Mouse (Mus musculus) hindbrain, embryonic 10.5 days (tissue): ENCODE measurements at regions not wholly inside any gene's neighbourhood (a gene's known extent, or its start where the extent isn't known, plus 50 kb on each side); places are given as distances from the start of the nearest gene placed in this dataset.

ENCODE experiments used
- DNase-seq: peaks from one replicate; pipeline ENCODE4 v3.0.0-alpha.2; 2017; ENCODE audit warnings: low spot score
- H3K27ac ChIP-seq: fragments of 300-500 bp; sonication (generic); 2 replicates; pipeline ENCODE4 v1.5.1; 2016; ENCODE audit warnings: mild to moderate bottlenecking, moderate library complexity
- H3K27me3 ChIP-seq: fragments of 300-500 bp; sonication (generic); 2 replicates; pipeline ENCODE4 v1.6.1; 2016; ENCODE audit warnings: mild to moderate bottlenecking; ENCODE audit not compliant: poor library complexity, insufficient read depth, severe bottlenecking
- H3K36me3 ChIP-seq: fragments of 300-500 bp; sonication (generic); 2 replicates; pipeline ENCODE4 v1.6.1; 2016; ENCODE audit warnings: mild to moderate bottlenecking, moderate library complexity
- H3K4me1 ChIP-seq: fragments of 300-500 bp; sonication (generic); replicated peaks from 2 replicates; pipeline ENCODE4 v1.6.1; 2016; ENCODE audit warnings: mild to moderate bottlenecking
- H3K4me3 ChIP-seq: fragments of 300-500 bp; sonication (generic); 2 replicates; pipeline ENCODE4 v1.5.1; 2016; ENCODE audit warnings: mild to moderate bottlenecking, moderate library complexity
- H3K9me3 ChIP-seq: fragments of 300-500 bp; sonication (generic); 2 replicates; pipeline ENCODE4 v1.6.1; 2016; ENCODE audit warnings: mild to moderate bottlenecking, moderate library complexity
- WGBS: fragments of 180-500 bp; shearing (Covaris S2); methylation state at CpG from one replicate; pipeline ENCODE4 v1.1.7; 2016; 5-methylcytosine and 5-hydroxymethylcytosine counted together

DNA sequence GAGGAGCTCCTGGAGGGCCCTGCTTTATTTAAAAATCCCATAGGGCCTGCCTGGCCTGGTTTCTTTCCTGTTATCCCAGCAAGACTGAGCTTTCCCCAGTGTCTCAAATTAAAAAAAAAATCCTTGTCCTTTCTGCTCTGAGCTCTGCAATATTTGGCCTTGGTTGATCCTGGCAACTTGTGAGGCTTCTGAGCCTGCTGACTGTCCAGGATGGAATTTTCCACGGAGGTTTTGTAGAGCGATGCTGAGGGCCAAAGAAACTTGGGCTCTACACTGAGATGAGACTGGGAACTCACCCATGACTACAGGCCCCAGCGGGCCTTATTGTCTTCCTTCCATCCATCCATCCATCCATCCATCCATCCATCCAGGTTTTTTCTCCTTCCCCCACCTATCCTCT lies 259.8 kb downstream of the Dhx35 start:
- Histone ChIP-seq H3K36me3 (no peaks in the 10 kb centered on the region), H3K27ac (no peak overlapping the region), H3K4me1 (peaks cover 10% of the 10 kb centered on the region; the same call in 1 of the 2 replicates), H3K27me3 (peaks cover 11% of the 10 kb centered on the region; the same call in 1 of the 2 replicates), H3K4me3 (no peak overlapping the region), H3K9me3 (no peaks in the 10 kb centered on the region)
- DNase-seq = no peak
- 91% methylated on average over 3 of the region's 3 CpGs for WGBS

DNA sequence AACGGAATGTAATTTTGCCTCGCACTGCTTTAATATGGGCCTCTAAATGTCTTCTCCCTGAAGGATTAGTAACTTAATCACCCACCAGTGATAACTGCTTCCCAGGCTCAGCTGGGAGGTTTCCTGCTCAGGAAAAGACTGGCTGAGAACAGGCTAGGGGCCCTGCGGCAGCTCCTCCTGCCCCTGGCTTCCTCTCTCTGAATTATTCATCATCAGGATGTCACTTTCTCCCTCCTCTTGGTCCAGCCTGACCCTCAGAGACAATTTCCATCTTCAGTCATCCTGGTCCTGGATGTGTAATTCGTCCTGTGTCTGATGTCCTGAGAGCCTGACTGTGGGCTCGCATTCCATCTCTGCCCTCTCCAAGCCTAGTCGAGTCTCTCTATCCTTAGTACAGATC lies 261.2 kb downstream of the Dhx35 start:
- H3K9me3 ChIP-seq = no peaks in the 10 kb centered on the region
- H3K4me1 ChIP-seq = peaks cover 10% of the 10 kb centered on the region; the same call in 1 of the 2 replicates
- no peak overlapping the region for H3K4me3 ChIP-seq
- 64% methylated on average over 6 of the region's 6 CpGs for WGBS
- H3K36me3 ChIP-seq = no peaks in the 10 kb centered on the region
- H3K27me3 ChIP-seq = peaks cover 11% of the 10 kb centered on the region; the same call in 1 of the 2 replicates
- H3K27ac ChIP-seq = no peak overlapping the region
- no peak for DNase-seq

DNA sequence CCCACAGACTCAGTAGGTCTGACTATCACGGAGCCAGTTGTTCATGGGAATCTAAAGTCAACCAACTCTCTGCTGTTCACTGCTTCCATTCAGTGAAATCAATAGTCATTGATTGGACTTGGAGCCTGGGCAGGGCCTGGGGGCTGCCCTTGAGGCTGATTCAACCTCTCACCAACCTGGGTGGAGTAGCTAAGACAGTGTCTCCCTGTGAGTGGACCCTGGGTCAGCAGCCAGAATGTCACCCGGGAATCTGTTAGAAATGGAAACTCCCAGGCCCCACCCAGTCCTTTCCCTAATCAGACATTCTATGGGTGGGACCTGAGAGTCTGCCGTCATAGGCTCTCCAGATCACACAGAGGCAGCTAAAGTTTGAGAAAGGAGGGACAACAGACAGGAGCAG lies 262.4 kb downstream of the Dhx35 start:
- 81% methylated on average over 3 of the region's 3 CpGs for WGBS
- Histone ChIP-seq H3K4me1 (peaks cover 10% of the 10 kb centered on the region; the same call in 1 of the 2 replicates), H3K4me3 (no peak overlapping the region), H3K9me3 (no peaks in the 10 kb centered on the region), H3K36me3 (no peaks in the 10 kb centered on the region), H3K27ac (no peak overlapping the region), H3K27me3 (peaks cover 11% of the 10 kb centered on the region; the same call in 1 of the 2 replicates)
- DNase-seq = no peak

GRCm38 (mm10) chr2:159057506-159057905 lies 262.9 kb downstream of the Dhx35 start:
- H3K36me3 ChIP-seq = no peaks in the 10 kb centered on the region
- peaks cover 10% of the 10 kb centered on the region; the same call in 1 of the 2 replicates for H3K4me1 ChIP-seq
- H3K27me3 ChIP-seq = peaks cover 14% of the 10 kb centered on the region; the same call in 1 of the 2 replicates
- DNase-seq = no peak
- no peak overlapping the region for H3K4me3 ChIP-seq
- WGBS = 72% methylated on average over 5 of the region's 5 CpGs
- H3K27ac ChIP-seq = no peak overlapping the region
- H3K9me3 ChIP-seq = no peaks in the 10 kb centered on the region

DNA sequence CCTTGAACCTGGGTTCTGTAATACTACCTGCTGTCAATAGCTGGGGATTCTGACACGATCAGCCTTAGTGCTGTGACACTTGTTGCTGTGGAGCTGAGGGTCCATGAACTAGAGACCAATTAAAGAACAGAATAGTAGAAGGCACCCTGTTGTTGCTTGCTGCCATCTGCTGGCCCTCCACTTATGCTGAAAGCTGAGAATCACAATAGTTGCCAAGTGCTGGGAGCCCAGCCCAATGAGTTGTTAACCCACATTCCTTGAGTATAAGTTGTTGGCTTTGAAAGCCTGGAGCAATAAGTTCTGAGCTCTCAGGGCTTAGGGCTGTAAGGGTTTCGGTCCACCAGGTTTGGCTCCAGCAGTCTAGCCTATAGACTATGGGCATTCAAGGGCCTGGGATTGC lies 267.7 kb downstream of the Dhx35 start:
- H3K36me3 ChIP-seq = no peaks in the 10 kb centered on the region
- no peak overlapping the region for H3K27ac ChIP-seq
- no peak overlapping the region for H3K4me3 ChIP-seq
- H3K9me3 ChIP-seq = no peaks in the 10 kb centered on the region
- DNase-seq = no peak
- H3K4me1 ChIP-seq = peaks cover 7% of the 10 kb centered on the region
- H3K27me3 ChIP-seq = peaks cover 20% of the 10 kb centered on the region; the same call in 1 of the 2 replicates
- 85% methylated on average over 2 of the region's 2 CpGs for WGBS

DNA sequence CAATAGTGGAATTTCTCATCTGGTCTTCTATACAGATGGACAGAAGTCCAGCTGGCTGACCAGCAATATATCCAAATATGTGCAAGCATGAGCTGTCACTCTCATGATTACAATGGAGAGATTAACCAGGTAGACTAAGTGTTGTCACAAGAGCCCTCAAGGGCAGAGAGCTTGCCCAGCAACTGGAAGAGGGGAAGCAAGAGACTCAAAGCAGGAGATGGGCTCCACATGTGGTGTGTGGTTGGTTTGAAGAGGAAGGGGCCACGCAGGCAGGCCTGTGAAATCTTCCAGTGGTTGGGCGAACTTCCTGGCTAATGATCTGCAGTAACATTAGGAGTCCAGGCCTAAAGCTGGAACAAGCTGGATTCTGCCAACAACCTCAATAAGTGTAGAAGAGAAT lies 268.1 kb downstream of the Dhx35 start:
- 83% methylated on average over 2 of the region's 2 CpGs for WGBS
- Histone ChIP-seq H3K27ac (no peak overlapping the region), H3K9me3 (no peaks in the 10 kb centered on the region), H3K4me3 (no peak overlapping the region), H3K27me3 (peaks cover 20% of the 10 kb centered on the region; the same call in 1 of the 2 replicates), H3K36me3 (no peaks in the 10 kb centered on the region), H3K4me1 (peaks cover 9% of the 10 kb centered on the region)
- no peak for DNase-seq

DNA sequence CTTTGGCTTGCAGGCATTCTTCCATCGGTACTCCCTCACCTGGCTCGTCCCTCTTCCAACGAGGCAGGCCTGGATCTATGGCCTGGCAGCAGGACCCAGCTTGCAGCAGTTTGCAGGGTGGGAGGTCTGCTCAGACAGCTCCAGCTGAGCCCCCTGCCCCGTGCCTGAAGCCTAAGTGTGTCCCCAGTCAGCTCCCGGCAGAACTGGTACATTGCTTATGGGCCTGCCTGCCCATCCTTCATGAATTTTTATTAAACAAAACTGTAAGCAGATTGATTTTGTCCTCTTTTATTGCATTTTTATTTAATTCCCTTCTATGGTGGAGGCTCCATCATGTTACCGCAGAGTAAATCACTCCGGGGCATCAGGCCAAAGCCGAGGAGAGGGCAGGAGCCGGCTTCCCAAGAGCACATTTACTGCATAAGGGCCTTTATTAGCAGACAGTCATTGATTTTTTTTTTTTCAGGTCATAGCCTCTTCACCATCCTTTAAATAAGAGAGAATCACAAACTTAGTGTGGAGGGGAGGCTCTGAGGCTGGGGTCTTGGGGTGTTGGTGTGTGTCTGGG lies 269.9 kb downstream of the Dhx35 start:
- no peak for DNase-seq
- no peaks in the 10 kb centered on the region for H3K9me3 ChIP-seq

DNA sequence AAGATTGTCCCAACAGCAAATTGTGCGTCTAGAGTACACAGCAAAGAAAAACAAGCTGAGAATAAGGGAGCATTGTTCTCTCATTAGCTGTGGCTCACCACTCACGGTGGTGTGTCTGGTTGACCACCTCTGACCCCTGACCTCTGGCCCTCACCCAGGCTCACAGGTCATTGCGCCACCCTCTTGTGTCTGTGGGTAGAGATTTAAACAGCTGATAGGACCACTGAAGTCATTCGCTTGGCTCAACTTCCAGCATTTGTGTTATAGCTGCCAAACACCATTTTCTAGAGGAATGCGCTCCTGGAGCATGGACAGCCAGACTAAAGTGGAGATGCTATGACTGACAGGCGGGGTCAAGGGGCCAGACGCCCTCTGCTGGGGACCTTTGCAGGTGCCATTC lies 272.9 kb downstream of the Dhx35 start:
- DNase-seq = peak; percentile 28
- peaks cover 40% of the 10 kb centered on the region for H3K27me3 ChIP-seq
- no peaks in the 10 kb centered on the region for H3K36me3 ChIP-seq
- no peak overlapping the region for H3K4me3 ChIP-seq
- H3K4me1 ChIP-seq = peaks cover 27% of the 10 kb centered on the region
- WGBS = 30% methylated on average over 7 of the region's 7 CpGs
- H3K27ac ChIP-seq = no peak overlapping the region
- no peaks in the 10 kb centered on the region for H3K9me3 ChIP-seq

More for the DNA sequence above, 269.9 kb downstream of the Dhx35 start:
- no peak overlapping the region for H3K27ac ChIP-seq
- WGBS = 67% methylated on average over 9 of the region's 9 CpGs
- peaks cover 27% of the 10 kb centered on the region for H3K4me1 ChIP-seq
- no peak overlapping the region for H3K4me3 ChIP-seq
- H3K27me3 ChIP-seq = peaks cover 21% of the 10 kb centered on the region
- H3K36me3 ChIP-seq = no peaks in the 10 kb centered on the region

GRCm38 (mm10) chr2:159068303-159069020 lies 273.9 kb downstream of the Dhx35 start:
- 46% methylated on average over 7 of the region's 7 CpGs for WGBS
- Histone ChIP-seq H3K9me3 (no peaks in the 10 kb centered on the region), H3K27me3 (peaks cover 39% of the 10 kb centered on the region), H3K36me3 (no peaks in the 10 kb centered on the region), H3K4me3 (no peak overlapping the region), H3K27ac (peak overlapping the region; percentile 16; the same call in 1 of the 2 replicates), H3K4me1 (peaks cover 27% of the 10 kb centered on the region)
- no peak for DNase-seq

- WGBS = 8% methylated on average over 6 of the region's 6 CpGs
- Histone ChIP-seq H3K27ac (0 out of 2 replicates have a peak overlapping the region, but pooled peaks have one; percentile 35), H3K27me3 (peaks cover 46% of the 10 kb centered on the region), H3K4me3 (no peak overlapping the region), H3K9me3 (no peaks in the 10 kb centered on the region), H3K36me3 (no peaks in the 10 kb centered on the region), H3K4me1 (peaks cover 27% of the 10 kb centered on the region)
- DNase-seq = no peak
Measured at GRCm38 (mm10) chr2:159069180-159069579, 274.6 kb downstream of the Dhx35 start.

GRCm38 (mm10) chr2:159072997-159073690 lies 278.5 kb downstream of the Dhx35 start:
- Histone ChIP-seq H3K9me3 (no peaks in the 10 kb centered on the region), H3K27me3 (peaks cover 48% of the 10 kb centered on the region), H3K36me3 (no peaks in the 10 kb centered on the region), H3K4me1 (peaks cover 13% of the 10 kb centered on the region; the same call in 1 of the 2 replicates), H3K4me3 (no peak overlapping the region), H3K27ac (no peak overlapping the region)
- no peak for DNase-seq
- 86% methylated on average over 7 of the region's 7 CpGs for WGBS

DNA sequence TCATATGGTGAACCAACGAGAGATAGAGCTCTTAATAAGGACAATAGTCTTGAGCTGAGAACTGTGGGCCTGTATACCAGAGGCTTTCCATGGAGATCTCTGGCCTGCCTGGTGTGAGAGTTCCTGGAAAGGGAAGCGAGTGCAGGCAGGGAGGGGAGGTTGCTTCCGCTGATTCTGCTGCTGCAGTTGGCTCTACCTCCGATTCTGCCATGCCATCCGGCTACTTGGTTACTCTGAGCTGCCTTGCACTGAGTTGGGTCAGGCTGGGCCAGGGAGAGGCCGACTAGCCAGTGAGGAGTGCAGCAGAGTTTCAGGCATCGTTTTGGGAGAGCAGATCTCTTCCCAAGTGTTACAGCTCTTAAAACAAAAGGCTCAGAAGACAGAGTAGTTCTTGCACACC lies 285.2 kb downstream of the Dhx35 start:
- Histone ChIP-seq H3K9me3 (no peaks in the 10 kb centered on the region), H3K27me3 (no peaks in the 10 kb centered on the region), H3K4me1 (no peaks in the 10 kb centered on the region), H3K36me3 (no peaks in the 10 kb centered on the region), H3K4me3 (no peak overlapping the region), H3K27ac (no peak overlapping the region)
- 77% methylated on average over 7 of the region's 7 CpGs for WGBS
- DNase-seq = no peak
